ENCODE assay signal across 9 mouse cellular contexts in the genomic region with DNA sequence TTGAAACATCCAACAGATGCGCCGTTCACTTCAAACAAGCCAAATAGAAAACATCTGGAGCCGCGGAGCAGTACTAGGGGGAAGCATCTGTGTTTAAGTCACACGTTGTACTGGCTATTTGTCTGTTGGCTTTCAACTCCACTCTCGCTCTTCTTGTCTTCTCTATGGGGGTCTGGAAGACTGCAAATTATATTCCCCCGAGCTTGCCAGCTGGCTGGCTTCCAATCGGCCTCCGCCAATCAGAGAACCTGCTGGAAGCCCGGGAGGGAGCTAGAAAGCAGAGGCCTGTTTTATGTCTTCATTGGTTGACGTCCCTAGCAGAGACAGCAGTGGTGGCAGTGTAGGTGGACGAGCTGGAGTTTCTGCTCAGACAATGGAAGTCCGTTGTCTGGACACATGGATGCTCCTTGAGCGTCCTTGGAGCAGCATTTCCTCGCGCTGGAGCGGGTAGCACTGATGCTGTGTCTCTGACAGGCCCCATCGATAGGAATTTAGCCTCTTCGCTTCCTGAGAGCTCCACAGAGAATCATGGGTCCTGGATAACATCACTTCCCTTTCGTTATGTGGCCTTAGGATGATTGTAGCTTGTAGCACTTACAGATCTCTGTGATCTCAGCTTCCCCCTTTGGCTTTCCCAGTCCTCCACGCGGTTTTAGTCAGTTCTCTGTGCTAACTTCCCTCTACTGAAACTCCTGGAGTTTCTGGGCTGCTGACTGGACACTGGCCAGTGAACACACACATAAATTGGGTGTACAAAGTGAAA.
A peak's percentile ranks its signal among the peaks of the same experiment; 100 is the strongest.
DNase-seq lines count a peak whose midpoint lies in the region; ATAC-seq and TF ChIP-seq lines count a peak whose summit lies in the region.
"Had no signal": no experiment of that assay in that cellular context is flagged by ENCODE, and none has a peak within 500 bp of the region (broad histone marks: within the 10 kb centered on the region; RNA-seq: fewer than 3 reads in every experiment).

No protein-coding gene starts in this region.

- H3K9ac ChIP-seq in hindbrain, embryonic 13.5 days = no peak overlapping the region
- H3K9ac ChIP-seq in hindbrain, embryonic 12.5 days = no peak overlapping the region
- no peak overlapping the region for H3K9ac ChIP-seq in embryonic facial prominence, embryonic 11.5 days (replicated peaks; ENCODE audit: low read length)
- peak overlapping the region; percentile 27; the same call in 1 of the 2 replicates for H3K9ac ChIP-seq in heart, embryonic 12.5 days
- H3K9ac ChIP-seq in midbrain, postnatal 0 days (replicated peaks; ENCODE audit: low read length, poor library complexity, severe bottlenecking) = no peak overlapping the region

- H3K27me3 ChIP-seq in hindbrain, embryonic 13.5 days = no peaks in the 10 kb centered on the region
- no peaks in the 10 kb centered on the region; the same call in 1 of the 2 replicates for H3K27me3 ChIP-seq in hindbrain, embryonic 12.5 days
- no peaks in the 10 kb centered on the region for H3K27me3 ChIP-seq in embryonic facial prominence, embryonic 11.5 days (ENCODE audit: control insufficient read depth, insufficient read depth, low read length)
- no peaks in the 10 kb centered on the region for H3K27me3 ChIP-seq in heart, embryonic 12.5 days (replicated peaks)
- H3K27me3 ChIP-seq in midbrain, postnatal 0 days (ENCODE audit: insufficient read depth, low read length) = no peaks in the 10 kb centered on the region
- H3K27me3 ChIP-seq: CH12.LX had no signal

- no peak for TF ChIP-seq CTCF in midbrain, postnatal 0 days (IDR thresholded peaks at IDR 0.05)

- ATAC-seq in hindbrain, embryonic 13.5 days (ENCODE audit: low FRiP score) = peak; percentile 46; the same call in 1 of the 2 replicates
- ATAC-seq in hindbrain, embryonic 12.5 days (ENCODE audit: low FRiP score) = no peak
- ATAC-seq in embryonic facial prominence, embryonic 11.5 days (replicated peaks; ENCODE audit: insufficient number of reproducible peaks, low FRiP score, low TSS enrichment, low read depth) = peak; percentile 70; the same call in 1 of the 2 replicates
- ATAC-seq in heart, embryonic 12.5 days (ENCODE audit: insufficient number of reproducible peaks, low FRiP score) = peak; percentile 89
- ATAC-seq in midbrain, postnatal 0 days (ENCODE audit: low FRiP score) = peak; percentile 56; the same call in 1 of the 2 replicates

- no peak overlapping the region for H3K27ac ChIP-seq in hindbrain, embryonic 13.5 days
- H3K27ac ChIP-seq in hindbrain, embryonic 12.5 days = no peak overlapping the region
- no peak overlapping the region for H3K27ac ChIP-seq in embryonic facial prominence, embryonic 11.5 days (replicated peaks; ENCODE audit: low read depth, low read length)
- H3K27ac ChIP-seq in heart, embryonic 12.5 days (ENCODE audit: poor library complexity, severe bottlenecking) = peak overlapping the region; percentile 94
- H3K27ac ChIP-seq in midbrain, postnatal 0 days (ENCODE audit: low read depth, low read length) = no peak overlapping the region; the same call in 1 of the 2 replicates

- peak; percentile 43 for DNase-seq in adrenal gland, postnatal 25 days
- peak; percentile 69 for DNase-seq in embryonic facial prominence, embryonic 11.5 days (ENCODE audit: low spot score)
- peak; percentile 9 to 11 for DNase-seq in layer of hippocampus, adult 8-10 months (ENCODE audit: low spot score in 2 of 2)
- DNase-seq in midbrain, postnatal 0 days (ENCODE audit: low spot score) = peak; percentile 76
- DNase-seq in spleen, postnatal 10 days (ENCODE audit: low spot score in 2 of 2) = no peak

- H3K4me3 ChIP-seq in hindbrain, embryonic 13.5 days = no peak overlapping the region
- H3K4me3 ChIP-seq in hindbrain, embryonic 12.5 days = no peak overlapping the region
- no peak overlapping the region for H3K4me3 ChIP-seq in embryonic facial prominence, embryonic 11.5 days (ENCODE audit: low read depth, low read length)
- H3K4me3 ChIP-seq in heart, embryonic 12.5 days = peak overlapping the region; percentile 33
- H3K4me3 ChIP-seq in midbrain, postnatal 0 days (ENCODE audit: low read depth, low read length) = no peak overlapping the region

- H3K36me3 ChIP-seq in hindbrain, embryonic 13.5 days = no peaks in the 10 kb centered on the region
- H3K36me3 ChIP-seq in hindbrain, embryonic 12.5 days = no peaks in the 10 kb centered on the region
- H3K36me3 ChIP-seq in embryonic facial prominence, embryonic 11.5 days (replicated peaks; ENCODE audit: control insufficient read depth, insufficient read depth, low read depth, low read length) = no peaks in the 10 kb centered on the region
- no peaks in the 10 kb centered on the region for H3K36me3 ChIP-seq in heart, embryonic 12.5 days
- H3K36me3 ChIP-seq in midbrain, postnatal 0 days (ENCODE audit: insufficient read depth, low read length) = no peaks in the 10 kb centered on the region

- H3K9me3 ChIP-seq in hindbrain, embryonic 13.5 days = no peaks in the 10 kb centered on the region
- no peaks in the 10 kb centered on the region for H3K9me3 ChIP-seq in hindbrain, embryonic 12.5 days (replicated peaks)
- no peaks in the 10 kb centered on the region for H3K9me3 ChIP-seq in embryonic facial prominence, embryonic 11.5 days (replicated peaks; ENCODE audit: control insufficient read depth, low read length)
- no peaks in the 10 kb centered on the region for H3K9me3 ChIP-seq in heart, embryonic 12.5 days (replicated peaks)
- no peaks in the 10 kb centered on the region for H3K9me3 ChIP-seq in midbrain, postnatal 0 days (ENCODE audit: low read length)

- WGBS in hindbrain, embryonic 13.5 days = 73% methylated on average over 22 of the region's 22 CpGs
- 64% methylated on average over 22 of the region's 22 CpGs for WGBS in hindbrain, embryonic 12.5 days
- WGBS in embryonic facial prominence, embryonic 11.5 days = 59% methylated on average over 22 of the region's 22 CpGs
- WGBS in heart, embryonic 12.5 days = 27% methylated on average over 22 of the region's 22 CpGs
- 60% methylated on average over 22 of the region's 22 CpGs for WGBS in midbrain, postnatal 0 days

- peaks cover 13% of the 10 kb centered on the region for H3K4me1 ChIP-seq in hindbrain, embryonic 13.5 days (replicated peaks)
- peaks cover 9% of the 10 kb centered on the region; the same call in 1 of the 2 replicates for H3K4me1 ChIP-seq in hindbrain, embryonic 12.5 days
- H3K4me1 ChIP-seq in embryonic facial prominence, embryonic 11.5 days (ENCODE audit: control insufficient read depth, insufficient read depth, low read length) = no peaks in the 10 kb centered on the region
- peaks cover 36% of the 10 kb centered on the region for H3K4me1 ChIP-seq in heart, embryonic 12.5 days (replicated peaks)
- H3K4me1 ChIP-seq in midbrain, postnatal 0 days (ENCODE audit: insufficient read depth, low read length) = no peaks in the 10 kb centered on the region; the same call in 1 of the 2 replicates

- H3K4me2 ChIP-seq in hindbrain, embryonic 13.5 days = 0 out of 2 replicates have a peak overlapping the region, but pooled peaks have one; percentile 8
- H3K4me2 ChIP-seq in hindbrain, embryonic 12.5 days (replicated peaks) = no peak overlapping the region
- H3K4me2 ChIP-seq in embryonic facial prominence, embryonic 11.5 days (ENCODE audit: low read depth, low read length) = no peak overlapping the region
- H3K4me2 ChIP-seq in heart, embryonic 12.5 days = peak overlapping the region; percentile 67
- H3K4me2 ChIP-seq in midbrain, postnatal 0 days (ENCODE audit: low read depth, low read length, poor library complexity, severe bottlenecking) = no peak overlapping the region

Comparison
In these comparisons a context has a peak if more than half of its experiments do, and no peak if none do; other contexts are left out.
1. H3K4me2 ChIP-seq: peak in hindbrain, embryonic 13.5 days (single experiment) and heart, embryonic 12.5 days (single experiment); none in hindbrain, embryonic 12.5 days (single experiment), embryonic facial prominence, embryonic 11.5 days (single experiment) and midbrain, postnatal 0 days (single experiment).
2. DNase-seq: peak in adrenal gland, postnatal 25 days (single experiment), embryonic facial prominence, embryonic 11.5 days (single experiment), layer of hippocampus, adult 8-10 months (2 of 2) and midbrain, postnatal 0 days (single experiment); none in spleen, postnatal 10 days (0 of 2).